Mouse (Mus musculus): ENCODE measurements around the gene Gm20481. TPM values are rescaled to one million over a fixed set of nuclear protein-coding genes. Genes with fewer than 3 reads are reported as not detected.
"Not testable (repeated sequence)": the region's sequence is repeated elsewhere in the genome, so short reads cannot be mapped to it uniquely, and the experiment has no call there.

The Gm20481 gene
- total and polyA plus RNA-seq, 2 experiments from 2014 or later = not detected

- H3K27ac ChIP-seq (ENCODE audit: low read depth, low read length) = no peak overlapping the region
- H3K36me3 ChIP-seq (ENCODE audit: insufficient read depth, low read length) = no peaks in the 10 kb centered on the region
- TF ChIP-seq CTCF (IDR thresholded peaks at IDR 0.05) = no peak
- H3K9ac ChIP-seq (replicated peaks; ENCODE audit: low read length, poor library complexity, severe bottlenecking) = no peak overlapping the region
- no peaks in the 10 kb centered on the region for H3K4me1 ChIP-seq (ENCODE audit: insufficient read depth, low read length)
- no peaks in the 10 kb centered on the region for H3K9me3 ChIP-seq (ENCODE audit: low read length)
- ATAC-seq (ENCODE audit: low FRiP score) (no peak), DNase-seq (ENCODE audit: low spot score) (no peak)
- no peak overlapping the region for H3K4me2 ChIP-seq (ENCODE audit: low read depth, low read length, poor library complexity, severe bottlenecking)
- WGBS = 84% methylated on average over 4 of the region's 4 CpGs
- no peak overlapping the region for H3K4me3 ChIP-seq (ENCODE audit: low read depth, low read length)
- H3K27me3 ChIP-seq (ENCODE audit: insufficient read depth, low read length) = no peaks in the 10 kb centered on the region
Observed at GRCm38 (mm10) chr17:34943128-34943815, 26.4 kb upstream of the Gm20481 start.

DNA sequence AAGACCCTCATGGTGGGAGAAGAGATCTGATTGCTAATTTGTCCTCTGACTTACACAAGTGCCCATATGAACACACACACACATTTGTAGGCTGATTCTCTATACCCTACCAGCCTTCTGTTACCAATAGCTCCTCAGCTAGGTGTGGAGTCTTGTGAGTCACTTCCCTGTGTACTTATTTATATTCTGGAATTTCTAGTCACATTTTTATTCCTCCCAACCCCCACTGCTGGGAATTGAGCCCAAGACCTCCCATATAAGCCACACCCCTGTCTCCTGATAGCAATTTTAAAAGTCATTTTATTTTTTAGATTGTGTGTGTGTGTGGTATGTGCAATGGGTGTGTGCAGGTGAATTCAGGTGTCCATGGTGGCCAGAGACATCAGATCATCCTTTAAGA, 25.4 kb upstream of the Gm20481 start:
- Histone ChIP-seq H3K9me3 (ENCODE audit: low read length) (no peaks in the 10 kb centered on the region), H3K36me3 (ENCODE audit: insufficient read depth, low read length) (no peaks in the 10 kb centered on the region), H3K4me2 (ENCODE audit: low read depth, low read length, poor library complexity, severe bottlenecking) (no peak overlapping the region), H3K27ac (ENCODE audit: low read depth, low read length) (no peak overlapping the region), H3K4me1 (ENCODE audit: insufficient read depth, low read length) (no peaks in the 10 kb centered on the region), H3K9ac (replicated peaks; ENCODE audit: low read length, poor library complexity, severe bottlenecking) (no peak overlapping the region), H3K4me3 (ENCODE audit: low read depth, low read length) (no peak overlapping the region), H3K27me3 (ENCODE audit: insufficient read depth, low read length) (no peaks in the 10 kb centered on the region)
- ATAC-seq (ENCODE audit: low FRiP score) = no peak
- no peak for TF ChIP-seq CTCF (IDR thresholded peaks at IDR 0.05)
- DNase-seq (ENCODE audit: low spot score) = no peak

GRCm38 (mm10) chr17:34946486-34947140, 23.1 kb upstream of the Gm20481 start:
- Histone ChIP-seq H3K9ac (replicated peaks; ENCODE audit: low read length, poor library complexity, severe bottlenecking) (no peak overlapping the region), H3K27me3 (ENCODE audit: insufficient read depth, low read length) (no peaks in the 10 kb centered on the region), H3K4me1 (ENCODE audit: insufficient read depth, low read length) (0 out of 2 replicates have a peak, but pooled peaks cover 5% of the 10 kb centered on the region), H3K36me3 (ENCODE audit: insufficient read depth, low read length) (peaks cover 7% of the 10 kb centered on the region; the same call in 1 of the 2 replicates), H3K9me3 (ENCODE audit: low read length) (no peaks in the 10 kb centered on the region), H3K4me3 (ENCODE audit: low read depth, low read length) (no peak overlapping the region), H3K27ac (ENCODE audit: low read depth, low read length) (no peak overlapping the region), H3K4me2 (ENCODE audit: low read depth, low read length, poor library complexity, severe bottlenecking) (no peak overlapping the region)
- TF ChIP-seq CTCF (IDR thresholded peaks at IDR 0.05) = no peak
- DNase-seq (ENCODE audit: low spot score) (no peak), ATAC-seq (ENCODE audit: low FRiP score) (no peak)
- WGBS = 92% methylated on average over 5 of the region's 5 CpGs

- H3K27me3 ChIP-seq (ENCODE audit: insufficient read depth, low read length) = no peaks in the 10 kb centered on the region
- ATAC-seq (ENCODE audit: low FRiP score) (no peak), DNase-seq (ENCODE audit: low spot score) (peak; percentile 27)
- H3K4me2 ChIP-seq (ENCODE audit: low read depth, low read length, poor library complexity, severe bottlenecking) = no peak overlapping the region
- H3K9me3 ChIP-seq (ENCODE audit: low read length) = no peaks in the 10 kb centered on the region
- no peak overlapping the region for H3K27ac ChIP-seq (ENCODE audit: low read depth, low read length)
- 0 out of 2 replicates have a peak, but pooled peaks cover 5% of the 10 kb centered on the region for H3K4me1 ChIP-seq (ENCODE audit: insufficient read depth, low read length)
- TF ChIP-seq CTCF (IDR thresholded peaks at IDR 0.05) = peak; percentile 59
- H3K9ac ChIP-seq (replicated peaks; ENCODE audit: low read length, poor library complexity, severe bottlenecking) = no peak overlapping the region
- no peak overlapping the region for H3K4me3 ChIP-seq (ENCODE audit: low read depth, low read length)
- 29% methylated on average over 8 of the region's 8 CpGs for WGBS
- peaks cover 7% of the 10 kb centered on the region; the same call in 1 of the 2 replicates for H3K36me3 ChIP-seq (ENCODE audit: insufficient read depth, low read length)
Observed at GRCm38 (mm10) chr17:34947606-34948005, 22.1 kb upstream of the Gm20481 start.

- not testable (repeated sequence) for H3K9me3 ChIP-seq (ENCODE audit: low read length); DNase-seq (ENCODE audit: low spot score); ATAC-seq (ENCODE audit: low FRiP score); H3K27ac ChIP-seq (ENCODE audit: low read depth, low read length); H3K36me3 ChIP-seq (ENCODE audit: insufficient read depth, low read length); H3K27me3 ChIP-seq (ENCODE audit: insufficient read depth, low read length); H3K4me3 ChIP-seq (ENCODE audit: low read depth, low read length); H3K9ac ChIP-seq (replicated peaks; ENCODE audit: low read length, poor library complexity, severe bottlenecking); H3K4me1 ChIP-seq (ENCODE audit: insufficient read depth, low read length); H3K4me2 ChIP-seq (ENCODE audit: low read depth, low read length, poor library complexity, severe bottlenecking)
- WGBS = 60% methylated on average over 9 of the region's 9 CpGs
Observed at GRCm38 (mm10) chr17:34948721-34949552, 20.8 kb upstream of the Gm20481 start.

All from midbrain, postnatal 0 days (tissue).